Mouse (Mus musculus): ENCODE measurements at regions not wholly inside any gene's neighbourhood (a gene's known extent, or its start where the extent isn't known, plus 50 kb on each side); places are given as distances from the start of the nearest gene placed in this dataset.

DNA sequence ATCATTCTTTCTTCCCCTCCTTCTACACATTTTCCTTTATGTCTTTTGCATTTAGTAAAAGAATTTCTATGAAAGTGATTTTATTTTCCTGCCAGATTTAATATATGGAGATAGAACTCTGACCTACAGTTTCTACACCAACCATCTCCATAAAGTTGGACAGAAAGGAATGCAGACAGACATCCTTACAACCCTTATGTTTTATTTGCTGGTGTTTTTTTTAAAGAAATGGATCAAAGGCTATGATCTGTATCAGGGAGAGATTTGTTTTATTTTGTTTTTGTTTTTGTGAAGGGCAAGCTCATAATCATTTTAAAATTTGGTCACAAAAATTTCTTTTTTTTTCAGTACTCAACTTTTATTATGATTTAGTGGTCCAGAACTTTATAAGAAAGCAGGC, 391.2 kb upstream of the Ddx18 start:
- TF ChIP-seq CTCF (IDR thresholded peaks at IDR 0.05; ENCODE audit: insufficient read depth, low read depth, low read length) (no peak), POLR2A (IDR thresholded peaks at IDR 0.05; ENCODE audit: insufficient read depth, low read depth, low read length) (no peak)
- H3K4me3 ChIP-seq (ENCODE audit: insufficient read depth, low read depth, low read length): no peak overlapping the region
- no peak overlapping the region for H3K27ac ChIP-seq (ENCODE audit: insufficient read depth, low read depth, low read length)
- H3K4me1 ChIP-seq (ENCODE audit: control insufficient read depth, insufficient read depth, low read length): no peaks in the 10 kb centered on the region

GRCm38 (mm10) chr1:121935911-121936310, 368.1 kb upstream of the Ddx18 start:
- TF ChIP-seq POLR2A (IDR thresholded peaks at IDR 0.05; ENCODE audit: insufficient read depth, low read depth, low read length) (no peak), CTCF (IDR thresholded peaks at IDR 0.05; ENCODE audit: insufficient read depth, low read depth, low read length) (no peak)
- 84% methylated on average over 1 of the region's 1 CpGs for WGBS
- Histone ChIP-seq H3K4me1 (ENCODE audit: control insufficient read depth, insufficient read depth, low read length) (no peaks in the 10 kb centered on the region), H3K4me3 (ENCODE audit: insufficient read depth, low read depth, low read length) (no peak overlapping the region), H3K27ac (ENCODE audit: insufficient read depth, low read depth, low read length) (no peak overlapping the region)

Data from olfactory bulb, adult 2 months (tissue).